Mouse (Mus musculus) lung, embryonic 16.5 days (tissue): Measurements from ENCODE around the gene Ccr10. TPM values are rescaled to one million over a fixed set of nuclear protein-coding genes. Genes with fewer than 3 reads are reported as not detected.
A peak's percentile ranks its signal among the peaks of the same experiment; 100 is the strongest.

Experiments
- ATAC-seq: fragments of 200-750 bp; cut with Nextera tagmentation; 2 replicates; pipeline ENCODE4 v1.8.0; 2017; ENCODE audit warnings: low read depth, mild to moderate bottlenecking, moderate library complexity
- H3K27ac ChIP-seq: fragments of 300-500 bp; sonication (generic); 2 replicates; pipeline ENCODE4 v1.5.1; 2014; ENCODE audit warnings: mild to moderate bottlenecking, control low read depth, low read length
- H3K27me3 ChIP-seq: fragments of 300-500 bp; sonication (generic); 2 replicates; pipeline ENCODE4 v1.6.1; 2014; ENCODE audit warnings: low read depth, low read length, mixed read lengths; ENCODE audit not compliant: control insufficient read depth, insufficient read depth
- H3K36me3 ChIP-seq: fragments of 300-500 bp; sonication (generic); 2 replicates; pipeline ENCODE4 v1.6.1; 2014; ENCODE audit warnings: low read length; ENCODE audit not compliant: control insufficient read depth, insufficient read depth
- H3K4me1 ChIP-seq: fragments of 300-500 bp; sonication (generic); replicated peaks from 2 replicates; pipeline ENCODE4 v1.6.1; 2014; ENCODE audit warnings: low read length, mixed read lengths; ENCODE audit not compliant: control insufficient read depth, insufficient read depth
- H3K4me2 ChIP-seq: fragments of 300-500 bp; sonication (generic); 2 replicates; pipeline ENCODE4 v1.6.1; 2014; ENCODE audit warnings: low read depth, low read length, control low read depth
- H3K4me3 ChIP-seq: fragments of 300-500 bp; sonication (generic); 2 replicates; pipeline ENCODE4 v1.5.1; 2014; ENCODE audit warnings: mild to moderate bottlenecking, low read length, control low read depth
- H3K9ac ChIP-seq: fragments of 300-500 bp; sonication (generic); 2 replicates; pipeline ENCODE4 v1.6.1; 2014; ENCODE audit warnings: low read length, control low read depth
- H3K9me3 ChIP-seq: fragments of 300-500 bp; sonication (generic); 2 replicates; pipeline ENCODE4 v1.6.1; 2016; ENCODE audit warnings: low read length; ENCODE audit not compliant: control insufficient read depth
- whole genome bisulfite sequencing: fragments of 180-500 bp; shearing (Covaris S2); extraction: QIAGEN DNeasy Blood & Tissue Kit; methylation state at CpG from one replicate; pipeline ENCODE4 v1.1.7; 2014; 5-methylcytosine and 5-hydroxymethylcytosine counted together
- polyA plus RNA-seq: library from polyadenylated mRNA; unstranded; fragments of >200 nt; fragmentation: Nextera tagmentation; extraction: Ambion mirVana; gene quantifications from 2 replicates; pipeline ENCODE4 v1.2.1, GENCODE M21; 2015

Gene Ccr10
- 0.23 and 0.35 TPM in 2 replicates for polyA plus RNA-seq

GRCm38 (mm10) chr11:101174851-101175628 lies at the start of gene Ccr10:
Gene Ccr10 (minus strand): TSS chr11:101175443.
- 24% methylated on average over 14 of the region's 14 CpGs for WGBS
- no peak for ATAC-seq
- H3K36me3 ChIP-seq: no peaks in the 10 kb centered on the region
- H3K4me1 ChIP-seq: peaks cover 37% of the 10 kb centered on the region
- peak within 1 kb of the TSS; percentile 43 for H3K4me3 ChIP-seq
- peaks cover 30% of the 10 kb centered on the region for H3K27me3 ChIP-seq
- peak within 1 kb of the TSS; percentile 71 for H3K9ac ChIP-seq
- H3K4me2 ChIP-seq: peak within 1 kb of the TSS; percentile 82
- no peak within 1 kb of the TSS for H3K27ac ChIP-seq
- no peaks in the 10 kb centered on the region for H3K9me3 ChIP-seq

- Histone ChIP-seq H3K27ac (no peak overlapping the region), H3K4me1 (peaks cover 18% of the 10 kb centered on the region), H3K4me3 (no peak overlapping the region), H3K4me2 (no peak overlapping the region), H3K9ac (no peak overlapping the region), H3K36me3 (no peaks in the 10 kb centered on the region), H3K27me3 (no peaks in the 10 kb centered on the region), H3K9me3 (no peaks in the 10 kb centered on the region)
- WGBS: 82% methylated on average over 3 of the region's 3 CpGs
- ATAC-seq: no peak
These were observed 49.1 kb upstream of the Ccr10 start for GRCm38 (mm10) chr11:101224337-101224736.

GRCm38 (mm10) chr11:101221306-101221986 lies 46.2 kb upstream of the Ccr10 start:
- 64% methylated on average over 8 of the region's 8 CpGs for WGBS
- peaks cover 15% of the 10 kb centered on the region for H3K4me1 ChIP-seq
- H3K4me3 ChIP-seq: no peak overlapping the region
- H3K27me3 ChIP-seq: no peaks in the 10 kb centered on the region
- H3K9me3 ChIP-seq: no peaks in the 10 kb centered on the region
- H3K4me2 ChIP-seq: no peak overlapping the region
- ATAC-seq: no peak
- H3K27ac ChIP-seq: peak overlapping the region; percentile 29
- peaks cover 8% of the 10 kb centered on the region; the same call in 1 of the 2 replicates for H3K36me3 ChIP-seq
- no peak overlapping the region for H3K9ac ChIP-seq

GRCm38 (mm10) chr11:101220853-101221252 lies 45.6 kb upstream of the Ccr10 start:
- Histone ChIP-seq H3K4me3 (no peak overlapping the region), H3K9me3 (no peaks in the 10 kb centered on the region), H3K36me3 (peaks cover 8% of the 10 kb centered on the region; the same call in 1 of the 2 replicates), H3K27me3 (no peaks in the 10 kb centered on the region), H3K27ac (peak overlapping the region; percentile 29), H3K4me2 (no peak overlapping the region), H3K4me1 (peaks cover 15% of the 10 kb centered on the region), H3K9ac (no peak overlapping the region)
- WGBS: 18% methylated on average over 2 of the region's 2 CpGs
- no peak for ATAC-seq

- no peak overlapping the region for H3K4me2 ChIP-seq
- H3K27me3 ChIP-seq: no peaks in the 10 kb centered on the region
- no peak for ATAC-seq
- peaks cover 5% of the 10 kb centered on the region; the same call in 1 of the 2 replicates for H3K4me1 ChIP-seq
- no peak overlapping the region for H3K27ac ChIP-seq
- H3K4me3 ChIP-seq: no peak overlapping the region
- no peaks in the 10 kb centered on the region for H3K9me3 ChIP-seq
- H3K9ac ChIP-seq: no peak overlapping the region
- H3K36me3 ChIP-seq: peaks cover 18% of the 10 kb centered on the region
- WGBS: 69% methylated on average over 10 of the region's 10 CpGs
These were observed 43.3 kb upstream of the Ccr10 start for GRCm38 (mm10) chr11:101218436-101219055.

GRCm38 (mm10) chr11:101216936-101217335 lies 41.7 kb upstream of the Ccr10 start:
- no peak overlapping the region for H3K4me2 ChIP-seq
- H3K4me1 ChIP-seq: peaks cover 5% of the 10 kb centered on the region; the same call in 1 of the 2 replicates
- no peaks in the 10 kb centered on the region for H3K9me3 ChIP-seq
- 89% methylated on average over 5 of the region's 5 CpGs for WGBS
- H3K9ac ChIP-seq: no peak overlapping the region
- H3K36me3 ChIP-seq: peaks cover 26% of the 10 kb centered on the region
- H3K27ac ChIP-seq: no peak overlapping the region
- no peak for ATAC-seq
- no peak overlapping the region for H3K4me3 ChIP-seq
- H3K27me3 ChIP-seq: no peaks in the 10 kb centered on the region

DNA sequence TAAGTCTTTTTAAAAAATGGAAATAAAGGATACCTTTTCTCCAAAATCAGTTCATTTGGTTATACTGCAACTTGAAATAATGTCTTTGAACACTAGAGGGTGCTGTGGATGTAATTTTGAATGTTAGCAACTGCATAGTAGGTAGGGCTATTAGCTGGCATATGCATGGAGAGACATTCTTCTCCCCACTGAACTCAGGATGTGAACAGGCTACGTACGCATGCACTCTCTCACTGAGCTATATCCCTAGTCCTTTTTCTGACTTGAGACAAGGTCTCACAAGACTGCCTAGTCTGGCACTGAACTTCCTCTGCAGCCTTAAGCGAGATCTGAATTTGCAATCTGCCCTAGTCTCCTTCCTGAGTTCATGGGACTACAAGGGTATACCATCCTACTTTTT lies 36.7 kb upstream of the Ccr10 start:
- no peaks in the 10 kb centered on the region for H3K9me3 ChIP-seq
- no peak overlapping the region for H3K9ac ChIP-seq
- H3K36me3 ChIP-seq: peaks cover 40% of the 10 kb centered on the region
- no peaks in the 10 kb centered on the region for H3K4me1 ChIP-seq
- peak; percentile 90; the same call in 1 of the 2 replicates for ATAC-seq
- WGBS: 20% methylated on average over 3 of the region's 3 CpGs
- H3K4me3 ChIP-seq: no peak overlapping the region
- H3K4me2 ChIP-seq: no peak overlapping the region
- H3K27ac ChIP-seq: no peak overlapping the region
- no peaks in the 10 kb centered on the region for H3K27me3 ChIP-seq

- Histone ChIP-seq H3K36me3 (peaks cover 42% of the 10 kb centered on the region), H3K4me2 (no peak overlapping the region), H3K9me3 (no peaks in the 10 kb centered on the region), H3K4me3 (no peak overlapping the region), H3K27me3 (no peaks in the 10 kb centered on the region), H3K4me1 (no peaks in the 10 kb centered on the region), H3K9ac (no peak overlapping the region), H3K27ac (no peak overlapping the region)
- 16% methylated on average over 7 of the region's 7 CpGs for WGBS
- peak; percentile 41; the same call in 1 of the 2 replicates for ATAC-seq
These were observed 25.7 kb upstream of the Ccr10 start for GRCm38 (mm10) chr11:101200986-101201385.

GRCm38 (mm10) chr11:101199555-101199954 lies 24.3 kb upstream of the Ccr10 start:
- no peaks in the 10 kb centered on the region for H3K4me1 ChIP-seq
- ATAC-seq: no peak
- H3K27me3 ChIP-seq: no peaks in the 10 kb centered on the region
- H3K27ac ChIP-seq: no peak overlapping the region
- no peak overlapping the region for H3K4me3 ChIP-seq
- 72% methylated on average over 3 of the region's 3 CpGs for WGBS
- no peak overlapping the region for H3K4me2 ChIP-seq
- no peaks in the 10 kb centered on the region for H3K9me3 ChIP-seq
- H3K36me3 ChIP-seq: peaks cover 42% of the 10 kb centered on the region
- no peak overlapping the region for H3K9ac ChIP-seq
